Mouse (Mus musculus) layer of hippocampus, adult 2 months (tissue): Measurements from ENCODE around the gene Tgfbr3l. TPM values are rescaled to one million over a fixed set of nuclear protein-coding genes. Genes with fewer than 3 reads are reported as not detected.
"Not testable (repeated sequence)": the region's sequence is repeated elsewhere in the genome, so short reads cannot be mapped to it uniquely, and the experiment has no call there.

ENCODE experiments used
- DNase-seq, 2 experiments: peaks; one replicate each; pipeline ENCODE4 v3.0.0; 2022; ENCODE audit warnings: low spot score in 2 of 2
- H3K27ac ChIP-seq: fragments of 200-600 bp; 2 replicates; pipeline ENCODE4 v1.8.1; 2022
- H3K4me3 ChIP-seq: fragments of 200-600 bp; 2 replicates; pipeline ENCODE4 v1.8.1; 2022; ENCODE audit warnings: mild to moderate bottlenecking
- CTCF ChIP-seq: fragments of 200-600 bp; conservative IDR thresholded peaks from 2 replicates; pipeline ENCODE4 v1.8.1; 2022; ENCODE audit warnings: antibody characterized with exemption, mild to moderate bottlenecking, moderate library complexity
- total RNA-seq, 2 experiments: library from RNA; stranded (reverse); gene quantifications; 2 replicates each; pipeline ENCODE4 v1.2.3; 2021

The Tgfbr3l gene
- total RNA-seq, 2 experiments from 2014 or later, result 18.0 to 20.3 TPM

DNA sequence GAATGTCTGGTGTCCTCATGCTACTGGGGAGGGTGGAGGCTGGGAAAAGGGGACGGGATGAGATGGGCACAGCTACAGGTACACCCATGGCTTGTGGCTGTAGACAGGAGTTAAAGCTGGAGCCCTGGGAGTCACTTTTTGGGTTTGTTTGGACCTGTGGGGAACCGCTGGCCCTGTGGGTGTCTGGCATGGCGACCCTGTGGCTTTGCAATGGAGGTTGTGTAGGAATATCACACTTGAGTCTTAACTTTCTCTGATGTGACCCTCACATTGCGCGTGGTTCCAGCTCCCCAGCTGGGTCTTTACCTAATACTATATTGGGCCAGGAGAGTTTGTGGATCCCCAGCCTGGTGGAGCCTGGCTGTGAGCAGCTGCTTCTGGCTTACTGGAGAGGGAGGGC is 3.0 kb upstream of the Tgfbr3l start:
- no peak for DNase-seq
- no peak overlapping the region for H3K4me3 ChIP-seq
- no peak for TF ChIP-seq CTCF
- no peak overlapping the region for H3K27ac ChIP-seq

GRCm38 (mm10) chr8:4245737-4246136 is 2.3 kb upstream of the Tgfbr3l start:
- H3K27ac ChIP-seq, result no peak overlapping the region
- DNase-seq, result no peak
- TF ChIP-seq CTCF, result no peak
- no peak overlapping the region for H3K4me3 ChIP-seq

GRCm38 (mm10) chr8:4247241-4247640 is 773 bp upstream of the Tgfbr3l start:
- no peak for TF ChIP-seq CTCF
- DNase-seq, result no peak
- Histone ChIP-seq H3K4me3 (no peak overlapping the region), H3K27ac (no peak overlapping the region)

DNA sequence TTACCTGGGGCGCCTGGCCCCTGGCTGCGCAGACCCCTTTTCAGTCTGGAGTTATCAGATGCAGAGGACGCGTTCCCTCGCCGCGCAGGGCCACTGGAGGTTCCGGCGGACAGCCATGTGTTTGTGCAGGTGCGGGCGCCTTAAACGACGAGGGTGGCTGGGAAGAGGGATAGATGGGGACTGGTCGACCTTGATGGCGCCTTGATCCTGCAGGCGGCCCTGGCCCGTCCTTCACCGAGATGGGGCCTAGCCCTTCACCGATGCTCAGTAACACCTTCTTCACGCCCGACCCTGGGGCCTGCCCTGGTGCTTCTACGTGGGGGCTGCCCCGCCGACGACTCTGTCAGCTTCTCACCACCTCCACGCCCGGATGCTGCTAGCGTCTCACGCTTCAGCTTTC is 1.2 kb downstream of the Tgfbr3l start:
- no peak for TF ChIP-seq CTCF
- Histone ChIP-seq H3K4me3 (no peak overlapping the region), H3K27ac (peak overlapping the region; percentile 43; the same call in 1 of the 2 replicates)
- no peak for DNase-seq

DNA sequence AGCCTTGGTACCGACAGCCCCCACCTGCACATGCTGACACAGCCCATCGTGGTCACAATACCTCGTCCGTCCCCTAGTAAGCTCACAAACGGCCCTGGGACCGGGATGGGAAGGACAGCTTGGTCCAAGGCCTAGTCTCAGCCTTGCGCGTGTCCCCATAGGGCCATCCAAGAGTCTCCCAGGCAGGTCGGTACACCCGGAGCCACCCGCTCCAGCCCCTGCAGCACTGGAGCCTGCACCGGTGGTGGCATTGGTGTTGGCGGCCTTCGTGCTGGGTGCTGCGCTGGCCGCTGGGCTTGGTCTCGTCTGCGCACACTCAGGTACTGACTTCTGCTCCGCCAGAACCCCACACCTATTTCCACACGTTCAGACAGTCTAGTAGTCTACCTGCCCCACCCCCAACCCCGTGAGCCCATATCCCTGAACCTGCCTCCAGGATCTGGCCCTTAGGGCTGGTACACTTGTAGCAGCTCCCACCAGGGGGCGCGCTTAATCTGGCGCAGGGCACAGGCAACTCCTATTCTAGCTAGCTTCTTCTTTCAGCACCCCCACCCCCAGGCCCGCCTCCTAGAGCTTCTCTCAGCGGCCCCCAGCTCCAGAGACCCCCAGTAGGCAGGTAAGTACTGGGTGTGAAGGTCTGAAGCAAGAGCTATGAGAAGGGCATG is 2.4 kb downstream of the Tgfbr3l start:
- Histone ChIP-seq H3K4me3 (no peak overlapping the region), H3K27ac (no peak overlapping the region)
- peak; percentile 86 to 91 for DNase-seq
- TF ChIP-seq CTCF, result peak; percentile 97

DNA sequence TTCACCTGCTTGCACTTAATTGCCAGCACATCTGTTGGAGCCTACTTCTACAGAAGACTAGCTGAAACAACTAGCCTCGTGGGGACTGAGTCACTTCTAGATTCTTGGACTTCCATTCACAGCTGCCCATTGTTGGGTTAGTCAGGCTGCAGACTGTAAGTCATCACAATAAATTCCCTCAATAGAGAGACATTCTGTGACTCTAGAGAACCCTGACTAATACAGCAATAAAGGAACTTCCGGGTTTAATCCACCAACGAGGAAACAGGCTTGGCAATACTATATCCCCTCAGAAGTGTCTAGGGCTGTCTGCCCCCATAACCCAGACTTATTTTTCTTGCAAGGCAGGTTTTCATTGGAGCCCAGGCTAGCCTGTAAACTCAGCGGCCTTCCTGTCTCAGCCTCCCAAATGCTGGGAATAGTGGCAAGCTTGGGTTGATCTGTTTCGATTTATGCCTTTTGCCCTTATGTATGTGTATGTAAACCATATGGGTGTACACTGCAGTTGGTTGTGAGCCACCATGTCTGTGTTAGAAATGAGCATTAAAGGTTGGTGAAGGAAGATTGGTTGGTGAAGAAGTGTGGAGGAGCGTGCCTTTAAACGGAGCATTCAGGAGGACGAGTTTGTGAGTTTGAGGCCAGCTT is 4.2 kb downstream of the Tgfbr3l start:
- TF ChIP-seq CTCF, result no peak
- Histone ChIP-seq H3K27ac (peak overlapping the region; percentile 97), H3K4me3 (peak overlapping the region; percentile 95)
- no peak for DNase-seq

DNA sequence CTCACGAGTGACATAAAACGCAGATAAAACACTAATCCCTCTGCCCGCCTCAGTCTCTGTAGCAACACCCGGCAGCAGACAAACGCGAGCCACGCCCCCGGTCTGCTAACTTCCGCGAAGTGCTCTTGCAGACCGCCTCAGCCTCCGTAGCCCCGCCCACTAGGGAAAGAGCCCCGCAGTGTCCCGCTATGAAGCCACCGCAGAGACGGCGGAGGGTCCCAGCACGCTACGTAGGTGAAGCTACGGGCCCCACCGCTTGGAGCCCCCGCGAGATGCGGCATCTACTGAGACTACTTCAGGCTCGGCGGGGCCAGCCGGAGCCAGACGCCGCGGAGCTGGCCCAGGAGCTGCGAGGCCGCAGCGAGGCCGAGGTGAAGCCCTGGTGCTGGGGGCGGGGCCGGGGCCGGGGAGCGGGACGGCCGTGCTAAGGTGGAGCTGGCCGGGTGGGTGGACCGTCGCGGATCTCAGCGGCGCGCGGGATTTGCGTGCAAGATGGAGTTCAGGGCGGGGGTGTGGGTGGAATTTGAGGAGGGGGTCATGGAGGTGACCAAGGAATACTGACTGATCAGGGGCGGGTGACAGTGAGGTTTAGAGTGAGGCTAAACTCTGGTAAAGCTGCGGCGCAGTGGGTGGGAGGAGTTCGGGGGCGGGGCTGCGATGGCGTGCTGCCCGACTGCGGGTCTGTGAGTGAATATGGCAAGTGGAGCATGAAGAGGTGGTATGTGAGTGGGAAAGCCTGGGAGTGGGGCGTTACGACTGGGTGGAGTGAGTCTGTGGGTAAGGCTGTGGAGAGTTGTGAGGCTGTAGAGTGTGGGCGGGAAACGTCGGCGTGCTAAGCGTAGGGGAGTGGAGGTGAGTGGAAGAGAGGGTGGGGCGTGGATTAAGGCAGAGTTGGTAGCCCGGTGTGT is 5.2 kb downstream of the Tgfbr3l start, which contains the start of gene Snapc2:
Gene Snapc2 (plus strand): TSS at position 147 of the 908 bp plus-strand sequence.
- DNase-seq, result peak; percentile 94
- TF ChIP-seq CTCF, result no peak
- H3K27ac ChIP-seq, result peak within 1 kb of the TSS; percentile 97
- H3K4me3 ChIP-seq, result peak within 1 kb of the TSS; percentile 95

GRCm38 (mm10) chr8:4254001-4254400 is 6.0 kb downstream of the Tgfbr3l start:
- peak overlapping the region; percentile 95 for H3K4me3 ChIP-seq
- peak; percentile 64 to 65 for DNase-seq
- peak; percentile 72 for TF ChIP-seq CTCF
- peak overlapping the region; percentile 97 for H3K27ac ChIP-seq

DNA sequence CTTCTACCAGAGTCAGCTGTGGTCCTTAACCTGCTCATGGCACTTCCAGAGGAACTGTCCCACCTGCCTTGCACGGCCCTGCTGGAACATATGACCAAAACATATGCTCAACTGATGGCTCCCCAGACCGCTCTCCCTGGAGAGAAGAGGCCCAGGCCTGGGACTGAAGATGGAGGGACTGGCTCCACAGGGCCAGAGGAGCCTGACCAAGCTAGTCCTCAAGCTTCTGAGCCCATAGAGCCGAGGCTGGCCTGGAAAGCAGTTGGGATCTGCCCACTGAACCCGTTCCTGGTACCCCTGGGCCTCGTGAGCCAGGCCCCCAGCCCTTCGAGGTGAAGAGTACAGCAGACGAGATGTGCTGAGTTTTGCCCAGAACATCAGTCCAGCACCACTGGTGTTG is 7.5 kb downstream of the Tgfbr3l start:
- DNase-seq, H3K4me3 ChIP-seq: not testable (repeated sequence)
- H3K27ac ChIP-seq, result peak overlapping the region; percentile 97

DNA sequence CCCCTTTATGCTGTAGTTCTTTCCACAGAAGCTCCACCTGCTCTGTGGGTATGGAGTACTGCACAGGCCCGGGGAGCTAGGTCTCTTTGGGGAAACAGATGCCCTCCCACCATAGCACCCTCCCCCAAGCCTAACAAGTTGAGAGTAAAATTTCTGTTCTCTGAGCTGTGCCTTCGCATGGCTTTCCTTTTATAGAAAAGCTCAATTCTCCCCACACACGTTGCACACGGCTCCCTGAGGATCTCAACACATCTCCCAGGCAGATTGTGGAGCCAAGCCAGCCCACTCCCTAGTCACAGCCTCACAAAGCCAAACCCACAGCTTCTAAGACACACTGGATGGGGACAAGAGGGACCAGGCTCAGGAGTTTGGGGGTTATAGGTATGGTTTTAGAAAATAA is 8.9 kb downstream of the Tgfbr3l start:
- peak overlapping the region; percentile 84 for H3K4me3 ChIP-seq
- no peak for TF ChIP-seq CTCF
- H3K27ac ChIP-seq, result peak overlapping the region; percentile 97
- peak; percentile 84 to 93 for DNase-seq

DNA sequence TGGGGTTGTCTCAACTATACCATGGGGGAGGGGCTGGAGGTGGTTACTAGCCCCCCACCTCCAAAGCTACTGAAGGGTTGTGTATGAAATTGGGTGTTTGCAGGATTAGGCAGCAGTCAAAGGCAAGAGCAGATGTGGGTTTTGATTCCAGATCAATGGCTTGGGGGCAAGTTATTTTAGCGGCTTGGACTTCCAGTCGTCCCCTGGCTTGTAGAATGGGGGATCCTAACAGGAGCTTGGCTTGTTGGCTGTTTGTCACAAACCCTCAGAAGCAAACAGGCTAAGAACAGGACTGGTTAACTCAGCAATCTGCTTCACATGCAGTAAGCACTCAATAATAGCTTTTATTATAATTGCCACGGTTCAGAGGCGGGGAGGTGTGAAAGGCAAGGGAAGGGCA is 9.3 kb downstream of the Tgfbr3l start:
- no peak for DNase-seq
- Histone ChIP-seq H3K27ac (peak overlapping the region; percentile 97), H3K4me3 (peak overlapping the region; percentile 84)

GRCm38 (mm10) chr8:4258233-4258632 is 10.2 kb downstream of the Tgfbr3l start:
- H3K4me3 ChIP-seq, result peak overlapping the region; percentile 84
- DNase-seq, result peak; percentile 82 to 88
- H3K27ac ChIP-seq, result peak overlapping the region; percentile 97
- peak; percentile 97 for TF ChIP-seq CTCF

More for the DNA sequence above, 9.3 kb downstream of the Tgfbr3l start:
- TF ChIP-seq CTCF, result no peak

DNA sequence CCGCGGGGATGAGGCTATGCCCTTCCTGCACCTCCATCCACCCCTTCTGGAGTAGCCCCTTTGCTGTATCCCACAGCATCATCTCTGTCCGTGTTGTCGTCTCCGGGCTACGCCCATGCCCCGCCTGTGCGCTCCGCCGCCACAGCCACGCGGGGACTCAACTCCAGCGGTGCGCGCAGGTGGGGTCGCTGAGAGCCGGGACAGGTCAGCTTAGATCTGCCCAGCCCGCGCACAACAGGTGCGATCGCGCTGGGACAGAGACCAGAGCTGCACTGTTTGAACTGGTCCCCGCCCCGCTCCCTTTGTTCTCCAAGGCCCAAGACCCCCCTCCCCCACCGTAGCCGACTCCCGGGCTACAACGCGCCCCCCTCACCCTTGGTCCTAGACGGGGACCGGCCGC is 10.7 kb downstream of the Tgfbr3l start:
- TF ChIP-seq CTCF, result no peak
- Histone ChIP-seq H3K4me3 (peak overlapping the region; percentile 84), H3K27ac (peak overlapping the region; percentile 97)
- no peak for DNase-seq
